Mouse (Mus musculus) kidney, adult 8-10 months (tissue): ENCODE results near the gene Pfn4.
A peak's percentile ranks its signal among the peaks of the same experiment; 100 is the strongest.
"Not testable (repeated sequence)": the region's sequence is repeated elsewhere in the genome, so short reads cannot be mapped to it uniquely, and the experiment has no call there.

Source experiments
- DNase-seq, 2 experiments: peaks; one replicate each; pipeline ENCODE4 v3.0.0; 2022

Pfn4 gene

DNA sequence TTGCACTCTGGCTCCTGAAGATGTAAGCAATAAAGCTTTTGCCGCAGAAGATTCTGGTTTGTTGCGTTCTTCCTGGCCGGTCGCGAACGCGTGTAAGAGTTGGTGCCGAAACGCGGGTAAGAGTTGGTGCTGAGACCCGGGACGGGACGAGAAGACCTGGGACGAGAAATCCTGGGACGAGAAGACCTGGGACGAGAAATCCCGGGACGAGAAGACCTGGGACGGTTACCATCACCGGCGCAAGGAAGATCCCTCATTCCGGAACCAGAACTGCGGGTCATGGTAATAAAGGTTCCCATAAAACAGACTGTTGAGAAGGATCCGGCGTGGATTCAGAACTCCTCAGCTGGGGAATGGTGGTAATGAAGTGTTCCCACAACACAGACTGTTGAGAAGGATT lies 19.3 kb downstream of the Pfn4 start:
- DNase-seq, result not testable (repeated sequence)

DNA sequence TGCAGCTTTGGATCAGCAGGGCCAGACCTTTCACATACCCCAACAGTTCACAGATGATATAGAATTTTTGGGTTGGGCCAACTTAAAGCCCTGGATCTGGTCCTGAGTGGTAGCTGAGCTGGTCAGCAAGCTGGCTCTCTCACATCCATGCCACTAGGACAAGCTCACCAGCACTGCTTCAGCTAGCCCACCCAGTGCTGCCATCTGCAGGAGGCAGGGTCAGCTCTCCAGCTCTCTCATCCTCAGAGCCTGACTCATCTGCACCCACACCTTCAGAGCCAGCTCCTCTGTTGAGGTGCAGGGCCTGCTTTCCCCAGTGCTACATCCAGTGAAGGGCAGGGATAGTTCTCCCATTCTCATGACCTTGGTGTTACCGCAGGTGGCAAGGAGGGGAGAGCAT lies 24.9 kb downstream of the Pfn4 start:
- DNase-seq, result peak in 1 of 2 experiments; percentile 48

DNA sequence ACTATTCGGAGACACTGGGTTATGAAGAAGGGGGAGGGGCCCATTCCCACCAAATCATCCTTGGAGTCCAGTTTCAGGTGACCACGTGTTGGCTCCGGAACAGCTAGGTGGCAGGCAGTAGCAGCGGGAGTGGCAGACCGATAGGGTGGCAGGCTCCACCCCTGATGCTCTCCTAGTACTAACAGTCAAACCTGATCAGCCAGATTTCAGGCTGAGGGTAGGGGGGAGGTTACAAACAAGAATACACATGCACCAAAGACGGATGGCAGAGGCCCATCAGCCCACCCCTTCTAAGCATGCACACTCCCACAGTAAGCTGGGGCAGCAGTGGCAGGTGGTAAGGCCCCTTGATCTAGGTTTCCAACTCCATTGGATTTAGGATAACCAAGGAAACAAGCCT lies 28.6 kb downstream of the Pfn4 start:
- not testable (repeated sequence) for DNase-seq

DNA sequence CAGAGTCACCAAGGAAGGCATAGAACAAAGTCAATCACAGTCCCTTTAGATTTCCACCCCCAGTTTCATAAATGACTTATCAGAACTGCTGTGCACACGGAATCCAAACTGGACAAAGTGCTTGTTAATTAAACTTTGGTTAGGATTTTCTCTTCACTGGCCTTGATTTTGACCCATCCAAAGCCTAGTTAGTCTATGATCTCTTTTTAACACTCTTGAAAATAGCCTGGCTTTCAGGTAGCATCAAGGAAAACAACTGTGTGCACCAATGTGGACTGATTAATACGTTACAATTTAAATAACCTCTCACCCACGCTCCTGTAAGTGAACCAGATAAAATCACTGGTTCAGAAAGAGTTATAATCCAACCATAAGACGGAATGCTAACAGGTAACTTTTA lies 42.2 kb downstream of the Pfn4 start:
- DNase-seq, result peak in 1 of 2 experiments; percentile 52

DNA sequence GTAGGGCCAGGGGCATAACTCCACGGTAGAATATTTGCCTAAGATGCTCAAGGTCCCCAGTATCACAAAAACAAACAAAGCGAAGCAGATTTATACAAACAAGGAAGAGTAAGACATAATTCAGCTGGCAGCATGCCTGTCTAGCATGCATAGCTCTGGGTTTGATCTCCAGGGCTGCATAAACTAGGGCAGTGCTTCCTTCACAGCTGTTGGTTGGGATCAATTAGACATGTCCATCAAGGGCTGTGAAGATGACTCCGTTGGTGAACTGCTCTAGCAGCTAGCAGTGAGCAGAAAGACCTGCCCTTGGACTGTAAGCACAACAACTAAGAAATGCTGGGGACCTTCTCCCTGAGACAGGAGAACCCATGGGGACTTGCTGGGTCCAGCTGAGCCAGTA lies 42.9 kb downstream of the Pfn4 start:
- no peak for DNase-seq

DNA sequence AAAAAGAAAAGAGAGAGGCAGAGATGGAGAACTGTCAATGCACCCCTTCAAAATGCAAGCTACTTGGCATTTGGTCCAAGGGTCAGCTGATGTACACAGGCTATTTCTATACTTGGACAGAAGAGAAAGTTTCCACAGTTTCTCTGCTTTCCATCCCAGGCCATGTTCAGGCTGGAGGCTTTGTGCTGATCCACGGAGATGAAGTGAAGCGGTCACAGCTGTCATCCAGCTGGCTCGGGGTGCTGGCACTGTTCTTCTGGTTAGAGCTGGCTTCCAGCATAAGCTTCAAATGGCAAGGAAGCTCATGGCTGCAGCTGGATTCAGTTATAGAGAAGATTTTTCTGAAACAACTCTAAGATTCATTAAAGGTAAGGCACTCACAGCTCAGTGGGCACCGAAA lies 44.8 kb downstream of the Pfn4 start:
- DNase-seq, result no peak

DNA sequence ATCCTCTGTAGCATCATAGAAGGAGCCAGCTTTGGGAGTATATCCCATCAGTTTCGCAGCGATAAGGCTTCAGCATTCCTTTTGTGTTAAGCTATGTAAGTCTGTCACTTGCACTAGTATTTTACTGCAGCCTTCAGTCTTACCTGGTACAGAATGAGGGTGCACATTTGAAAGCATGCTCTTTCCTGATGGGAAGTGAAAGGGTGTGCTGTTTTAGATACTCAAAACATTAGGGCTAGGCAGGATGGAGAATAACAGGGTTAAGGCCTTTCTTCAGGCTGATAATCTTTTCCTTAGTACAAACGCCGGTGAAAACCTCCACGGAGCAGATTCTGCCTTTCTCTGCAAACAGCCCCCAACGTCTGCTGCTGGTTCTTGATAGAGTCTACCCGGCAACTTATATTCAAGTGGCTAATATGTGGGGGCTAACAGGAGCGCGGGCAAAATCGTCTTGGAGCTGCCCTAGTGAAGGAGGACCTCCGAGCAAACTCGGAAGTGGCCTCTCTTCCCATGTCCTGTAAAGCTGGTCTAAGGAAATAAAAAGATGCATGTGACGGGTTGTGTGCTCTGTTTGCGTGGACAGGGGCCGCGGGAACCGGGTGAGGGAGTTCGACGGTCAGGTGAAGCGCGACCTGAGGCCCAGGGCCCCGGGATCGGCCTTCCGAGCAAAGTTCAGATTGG lies 48.0 kb downstream of the Pfn4 start:
- DNase-seq, result no peak

DNA sequence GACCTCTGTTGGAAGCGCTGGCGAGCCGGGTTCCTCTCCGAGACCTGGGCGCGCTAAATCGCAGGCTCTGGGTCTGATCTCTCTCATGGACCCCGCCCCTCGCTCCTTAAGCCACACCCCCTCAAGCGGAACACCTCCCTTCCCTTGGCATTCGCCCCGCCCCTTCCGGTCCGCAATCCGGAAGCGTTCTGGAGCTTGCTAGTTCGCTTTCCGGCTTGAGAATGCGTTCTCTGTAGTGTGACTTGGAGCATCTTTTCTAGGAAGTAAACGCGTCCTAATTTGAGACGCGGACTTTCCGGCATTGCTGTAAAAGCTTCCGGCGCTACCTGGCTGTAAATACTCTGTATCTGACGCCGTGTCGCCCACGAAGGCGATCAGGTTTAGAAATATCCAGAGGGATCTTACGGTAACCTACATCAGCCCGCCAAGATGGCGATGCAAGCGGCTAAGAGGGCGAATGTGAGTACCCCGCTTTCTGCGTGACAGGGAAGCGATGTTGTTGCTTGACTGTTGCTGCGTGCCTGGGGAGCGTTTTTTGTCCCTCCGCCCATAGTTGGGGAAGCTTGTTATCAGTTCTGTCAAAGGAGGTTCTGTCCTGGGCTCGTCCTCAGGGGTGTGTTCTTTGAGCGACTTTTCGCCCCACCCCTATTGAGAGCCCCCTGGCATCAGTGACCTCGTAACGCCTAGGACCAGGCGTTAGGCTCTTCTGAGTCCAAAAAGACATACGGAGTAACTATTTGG lies 48.7 kb downstream of the Pfn4 start, which contains the start of gene Sf3b6:
Gene Sf3b6 (plus strand): TSS at position 184 of the 741 bp plus-strand sequence.
- peak; percentile 98 to 99 for DNase-seq

DNA sequence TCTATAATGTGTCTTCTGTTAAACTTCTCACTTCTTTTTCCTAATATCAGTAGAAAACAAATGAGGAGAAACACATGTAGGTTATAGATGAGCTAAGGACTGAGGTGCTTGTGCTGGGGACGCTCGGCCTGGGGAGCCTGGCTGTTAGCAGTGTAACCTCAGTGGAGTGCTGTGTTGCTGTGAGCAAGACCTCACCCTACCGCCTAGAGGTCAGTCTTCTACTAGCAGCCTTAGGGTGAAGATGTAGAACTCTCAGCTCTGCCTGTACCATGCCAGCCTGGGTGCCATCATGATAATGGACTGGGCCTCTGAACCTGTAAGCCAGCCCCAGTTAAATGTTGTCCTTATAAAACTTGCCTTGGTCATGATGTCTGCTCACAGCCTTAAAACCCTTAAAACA lies 58.4 kb downstream of the Pfn4 start:
- no peak for DNase-seq
